Mouse (Mus musculus) limb, embryonic 14.5 days (tissue): Measurements from ENCODE around the gene Shc3. TPM values are rescaled to one million over a fixed set of nuclear protein-coding genes. Genes with fewer than 3 reads are reported as not detected.

Experiments used
- ATAC-seq: fragments of 200-750 bp; cut with Nextera tagmentation; 2 replicates; pipeline ENCODE4 v1.8.0; 2017; ENCODE audit warnings: low read depth, moderate number of reproducible peaks, moderate TSS enrichment; ENCODE audit not compliant: low FRiP score
- DNase-seq: peaks from one replicate; pipeline ENCODE4 v3.0.0-alpha.2; 2015; ENCODE audit warnings: low spot score
- H3K27ac ChIP-seq: fragments of 300-500 bp; sonication (generic); replicated peaks from 2 replicates; pipeline ENCODE4 v1.5.1; 2014; ENCODE audit warnings: low read depth, mild to moderate bottlenecking, low read length, moderate library complexity, mixed read lengths
- H3K27me3 ChIP-seq: fragments of 300-500 bp; sonication (generic); 2 replicates; pipeline ENCODE4 v1.6.1; 2014; ENCODE audit warnings: low read length, mixed read lengths; ENCODE audit not compliant: control insufficient read depth, insufficient read depth
- H3K36me3 ChIP-seq: fragments of 300-500 bp; sonication (generic); 2 replicates; pipeline ENCODE4 v1.6.1; 2014; ENCODE audit warnings: mild to moderate bottlenecking, low read length, moderate library complexity, mixed read lengths; ENCODE audit not compliant: control insufficient read depth, insufficient read depth
- H3K4me1 ChIP-seq: fragments of 300-500 bp; sonication (generic); 2 replicates; pipeline ENCODE4 v1.6.1; 2014; ENCODE audit warnings: antibody characterized with exemption, low read length, mixed read lengths; ENCODE audit not compliant: control insufficient read depth, insufficient read depth
- H3K4me2 ChIP-seq: fragments of 300-500 bp; sonication (generic); replicated peaks from 2 replicates; pipeline ENCODE4 v1.6.1; 2014; ENCODE audit warnings: low read depth, mild to moderate bottlenecking, low read length, moderate library complexity; ENCODE audit not compliant: severe bottlenecking
- H3K4me3 ChIP-seq: fragments of 300-500 bp; sonication (generic); replicated peaks from 2 replicates; pipeline ENCODE4 v1.5.1; 2014; ENCODE audit warnings: low read length
- H3K9ac ChIP-seq: fragments of 300-500 bp; sonication (generic); 2 replicates; pipeline ENCODE4 v1.6.1; 2014; ENCODE audit warnings: mild to moderate bottlenecking, low read depth, low read length, moderate library complexity; ENCODE audit not compliant: severe bottlenecking
- H3K9me3 ChIP-seq: fragments of 300-500 bp; sonication (generic); 2 replicates; pipeline ENCODE4 v1.6.1; 2016; ENCODE audit warnings: low read length; ENCODE audit not compliant: control insufficient read depth
- POLR2A ChIP-seq: fragments of 200-500 bp; IDR thresholded peaks from 2 replicates; pipeline ENCODE4 v1.8.0; 2012; ENCODE audit warnings: inconsistent platforms, mild to moderate bottlenecking, moderate library complexity, borderline replicate concordance; ENCODE audit not compliant: insufficient read depth, insufficient read length; ENCODE audit errors: extremely low read depth
- WGBS: fragments of 180-500 bp; shearing (Covaris S2); extraction: QIAGEN DNeasy Blood & Tissue Kit; methylation state at CpG from one replicate; pipeline ENCODE4 v1.1.7; 2014; 5-methylcytosine and 5-hydroxymethylcytosine counted together
- polyA plus RNA-seq, 2 experiments: library from polyadenylated mRNA; depleted of rRNA in 1 of 2; stranded (reverse) in 1 of 2; unstranded in 1 of 2; fragments of >200 nt; fragmentation: Nextera tagmentation in 1 of 2; extraction: Ambion mirVana in 1 of 2; gene quantifications; 2 replicates each; pipeline versions ENCODE4 v1.2.1 to v1.2.3; 2012 to 2014

Shc3 gene
- polyA plus RNA-seq, 2 experiments = 0.69 to 1.1 TPM

DNA sequence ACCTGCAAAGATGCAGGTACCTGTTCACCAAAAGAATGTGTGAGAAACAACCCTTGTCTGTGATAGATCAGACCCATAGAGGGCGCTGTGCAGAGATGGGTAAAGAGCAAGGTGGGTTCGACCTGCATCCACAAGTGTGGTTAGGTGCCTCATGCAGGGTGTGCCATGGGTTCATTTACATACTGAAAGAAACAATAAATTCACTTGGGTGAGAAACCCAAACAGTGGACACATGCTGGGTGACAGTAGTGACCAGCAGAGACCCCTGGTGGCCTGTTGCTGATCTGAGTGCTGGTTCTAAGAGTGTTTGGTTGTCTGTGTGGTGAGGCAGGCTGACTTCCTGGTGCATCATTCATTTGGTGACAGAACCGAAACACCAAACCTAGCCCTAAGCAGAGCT, 155.8 kb downstream of the Shc3 start:
- H3K27me3 ChIP-seq = no peaks in the 10 kb centered on the region
- H3K4me3 ChIP-seq = no peak overlapping the region
- 60% methylated on average over 3 of the region's 3 CpGs for WGBS
- no peak overlapping the region for H3K9ac ChIP-seq
- no peak for TF ChIP-seq POLR2A
- H3K27ac ChIP-seq = no peak overlapping the region
- peak overlapping the region; percentile 65 for H3K4me2 ChIP-seq
- peaks cover 36% of the 10 kb centered on the region for H3K4me1 ChIP-seq
- no peak for DNase-seq
- peaks cover 34% of the 10 kb centered on the region for H3K36me3 ChIP-seq
- ATAC-seq = no peak
- no peaks in the 10 kb centered on the region for H3K9me3 ChIP-seq

DNA sequence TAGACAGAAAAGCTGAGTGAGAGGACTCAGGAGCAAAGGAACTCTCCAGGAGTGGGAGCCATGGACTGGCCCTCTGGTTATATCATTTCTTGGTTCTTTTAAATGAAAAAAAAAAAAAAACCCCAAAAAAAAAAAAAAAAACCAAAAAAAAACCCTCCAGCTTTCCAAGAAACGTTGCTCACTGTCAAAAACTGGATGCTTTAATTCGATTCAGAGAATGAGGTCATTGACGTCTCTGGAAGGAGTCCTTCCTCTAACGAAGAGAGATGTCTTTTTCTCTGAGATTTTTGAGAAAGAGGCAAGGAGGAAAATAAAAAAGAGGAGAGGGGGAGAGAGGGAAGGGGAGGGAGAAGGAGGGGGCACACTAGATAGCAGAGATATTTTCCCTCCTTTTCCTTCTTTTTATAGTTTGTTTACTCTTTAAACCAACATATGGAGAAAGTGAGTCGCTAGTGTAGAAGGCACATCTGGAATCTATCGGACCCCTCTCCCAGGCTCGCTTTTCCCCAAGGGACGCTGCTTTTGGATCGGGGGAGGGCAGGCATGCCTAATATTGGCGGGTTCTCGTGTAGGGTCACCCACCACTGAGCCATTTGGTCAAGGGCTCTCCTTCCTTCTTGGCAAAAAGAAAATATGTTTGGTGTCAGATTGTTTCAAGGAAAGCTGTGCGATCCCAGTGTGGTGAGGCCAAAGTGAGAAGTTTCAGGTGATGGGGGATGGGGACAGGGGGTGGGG, 157.4 kb downstream of the Shc3 start:
- peak; percentile 54 for DNase-seq

DNA sequence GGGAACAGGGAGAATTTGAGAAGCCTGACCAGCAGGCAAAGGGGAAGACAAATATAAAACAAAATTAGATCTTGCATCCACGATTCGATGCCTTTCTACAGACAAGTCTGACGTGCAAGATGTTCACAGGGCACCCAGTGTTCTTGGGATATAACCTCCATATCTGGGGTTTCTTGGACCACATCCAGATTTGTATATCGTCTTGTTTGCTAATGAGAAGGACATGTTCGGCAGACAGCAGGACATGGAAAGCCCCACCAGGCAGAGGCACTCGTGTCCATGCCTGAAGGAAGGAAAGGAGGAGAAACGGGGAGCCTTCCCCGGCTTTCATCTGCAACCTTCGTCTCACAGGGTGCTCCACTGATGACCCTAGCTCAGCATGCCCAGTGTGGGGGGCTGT, 158.0 kb downstream of the Shc3 start:
- ATAC-seq = no peak
- TF ChIP-seq POLR2A = no peak
- Histone ChIP-seq H3K4me2 (peak overlapping the region; percentile 65), H3K36me3 (peaks cover 21% of the 10 kb centered on the region), H3K4me1 (peaks cover 39% of the 10 kb centered on the region), H3K27ac (peak overlapping the region; percentile 86), H3K9me3 (no peaks in the 10 kb centered on the region), H3K27me3 (no peaks in the 10 kb centered on the region), H3K9ac (peak overlapping the region; percentile 78), H3K4me3 (peak overlapping the region; percentile 65)
- no peak for DNase-seq
- 19% methylated on average over 9 of the region's 9 CpGs for WGBS

More for the DNA sequence above, 157.4 kb downstream of the Shc3 start:
- H3K4me3 ChIP-seq = peak overlapping the region; percentile 65
- H3K9ac ChIP-seq = peak overlapping the region; percentile 78
- H3K4me1 ChIP-seq = peaks cover 37% of the 10 kb centered on the region
- TF ChIP-seq POLR2A = no peak
- peak overlapping the region; percentile 65 for H3K4me2 ChIP-seq
- no peak for ATAC-seq
- H3K36me3 ChIP-seq = peaks cover 27% of the 10 kb centered on the region
- H3K27me3 ChIP-seq = no peaks in the 10 kb centered on the region
- no peaks in the 10 kb centered on the region for H3K9me3 ChIP-seq
- peak overlapping the region; percentile 86 for H3K27ac ChIP-seq
- 11% methylated on average over 12 of the region's 12 CpGs for WGBS

DNA sequence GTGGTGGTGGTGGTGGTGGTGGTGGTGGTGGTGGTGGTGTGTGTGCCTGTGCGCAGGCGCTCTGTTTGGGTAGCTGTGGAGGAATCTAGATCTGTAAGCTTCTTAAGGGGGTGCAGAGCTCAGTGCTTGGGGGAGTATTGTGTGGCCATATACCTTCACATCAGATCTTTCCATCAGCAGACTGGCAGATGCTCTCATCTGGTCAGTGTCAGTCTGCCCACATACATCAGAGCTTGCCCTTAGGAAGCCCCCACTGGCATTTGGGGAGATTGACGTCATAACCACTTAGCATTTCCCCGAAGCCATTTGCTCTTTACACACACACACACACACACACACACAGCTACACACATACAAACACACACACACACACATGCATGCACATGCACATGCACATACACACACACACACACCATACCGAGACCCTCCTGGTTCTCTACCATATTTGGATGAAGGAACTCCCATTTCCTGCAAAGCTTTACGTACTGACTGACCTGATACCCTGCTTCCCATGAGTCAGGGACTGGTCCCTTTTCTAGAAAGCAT, 159.2 kb downstream of the Shc3 start:
- H3K27ac ChIP-seq = peak overlapping the region; percentile 86
- DNase-seq (no peak), ATAC-seq (no peak)
- peak overlapping the region; percentile 65 for H3K4me2 ChIP-seq
- no peaks in the 10 kb centered on the region for H3K27me3 ChIP-seq
- H3K4me1 ChIP-seq = peaks cover 39% of the 10 kb centered on the region
- peak overlapping the region; percentile 78 for H3K9ac ChIP-seq
- H3K36me3 ChIP-seq = peaks cover 9% of the 10 kb centered on the region
- H3K4me3 ChIP-seq = peak overlapping the region; percentile 65
- WGBS = 38% methylated on average over 6 of the region's 6 CpGs
- no peaks in the 10 kb centered on the region for H3K9me3 ChIP-seq
- TF ChIP-seq POLR2A = no peak

DNA sequence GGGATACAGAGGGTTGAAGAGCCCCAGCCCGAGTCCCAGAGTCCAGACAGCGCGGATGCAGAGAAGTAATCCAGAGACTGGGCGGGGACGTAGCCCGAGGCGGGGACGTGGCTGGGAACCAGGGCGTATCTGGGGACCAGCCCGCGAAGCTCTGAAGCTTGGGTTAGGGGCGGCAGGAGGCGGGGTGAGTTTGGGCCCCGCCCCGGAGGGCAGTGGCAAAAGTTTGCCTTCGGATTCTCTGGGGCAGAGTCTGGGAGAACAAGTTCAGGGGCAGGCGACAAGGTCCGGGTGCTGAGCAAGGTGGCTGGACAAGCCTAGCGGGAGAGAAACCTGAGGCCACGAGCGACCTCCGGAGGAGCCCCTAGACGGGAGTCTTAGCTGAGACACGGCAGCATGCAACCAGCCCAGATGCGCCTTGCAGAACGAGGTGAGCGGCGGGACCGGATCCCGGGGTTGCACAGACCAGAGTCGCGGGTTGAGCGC, 160.7 kb downstream of the Shc3 start, which contains the start of gene S1pr3:
Gene S1pr3, plus strand, starts transcription at position 121 of the 483 bp plus-strand sequence.
- Histone ChIP-seq H3K4me2 (peak within 1 kb of the TSS; percentile 65), H3K9me3 (no peaks in the 10 kb centered on the region), H3K36me3 (no peaks in the 10 kb centered on the region), H3K9ac (peak within 1 kb of the TSS; percentile 78), H3K4me3 (peak within 1 kb of the TSS; percentile 65), H3K27ac (peak within 1 kb of the TSS; percentile 86), H3K4me1 (peaks cover 39% of the 10 kb centered on the region), H3K27me3 (no peaks in the 10 kb centered on the region)
- DNase-seq = peak; percentile 83
- 0% methylated on average over 33 of the region's 33 CpGs for WGBS
- TF ChIP-seq POLR2A = peak; percentile 37; the same call in 1 of the 2 replicates
- peak; percentile 88 for ATAC-seq
